Mouse (Mus musculus) right cerebral cortex, postnatal 14 days (tissue): ENCODE measurements at regions not wholly inside any gene's neighbourhood (a gene's known extent, or its start where the extent isn't known, plus 50 kb on each side); places are given as distances from the start of the nearest gene placed in this dataset.
A peak's percentile ranks its signal among the peaks of the same experiment; 100 is the strongest.

Experiments
- DNase-seq: peaks from one replicate; pipeline ENCODE4 v3.0.0; 2022

DNA sequence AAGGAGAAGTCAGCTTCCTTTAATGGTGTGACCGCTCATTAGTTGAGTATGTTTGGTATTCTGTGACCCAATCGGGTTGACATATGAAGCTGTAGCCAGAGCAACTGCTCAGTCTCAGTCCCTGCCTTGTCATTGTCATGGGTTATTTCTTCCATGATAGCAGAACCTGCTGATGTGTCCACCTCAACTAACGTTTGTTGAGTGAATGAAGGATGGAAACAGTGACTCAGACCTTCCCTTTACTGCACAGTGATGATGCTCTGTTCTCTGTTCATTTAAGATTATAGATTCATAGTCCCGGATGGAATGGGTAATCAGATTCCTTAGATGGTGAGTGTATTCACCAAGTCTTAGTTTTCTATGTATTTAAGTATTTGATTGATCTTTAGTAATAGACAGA lies 493.3 kb upstream of the Adamts16 start:
- no peak for DNase-seq

GRCm38 (mm10) chr13:71333146-71333545 lies 491.5 kb upstream of the Adamts16 start:
- no peak for DNase-seq

DNA sequence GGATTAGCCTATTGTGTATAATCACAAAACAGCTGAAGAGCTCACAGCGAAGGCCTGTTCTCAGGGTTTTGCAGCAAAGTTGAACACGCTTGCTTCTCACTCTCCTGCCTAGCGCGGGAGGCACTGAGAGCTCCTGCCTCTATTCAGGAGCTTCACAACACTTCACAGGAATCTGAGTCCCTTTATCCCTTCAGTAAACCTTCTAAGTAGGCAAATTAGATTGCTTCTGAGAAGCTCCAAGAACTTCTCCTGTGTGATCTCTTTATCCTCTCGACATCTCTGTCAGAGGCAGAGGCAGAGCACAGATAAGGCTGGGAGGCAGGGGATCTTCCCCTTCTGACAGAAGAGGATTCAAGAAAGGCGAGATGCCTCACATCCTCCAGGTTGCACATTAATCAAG lies 488.7 kb upstream of the Adamts16 start:
- no peak for DNase-seq

GRCm38 (mm10) chr13:71327802-71328753 lies 486.5 kb upstream of the Adamts16 start:
- no peak for DNase-seq

- no peak for DNase-seq
These were observed 478.9 kb upstream of the Adamts16 start for GRCm38 (mm10) chr13:71320489-71320888.

DNA sequence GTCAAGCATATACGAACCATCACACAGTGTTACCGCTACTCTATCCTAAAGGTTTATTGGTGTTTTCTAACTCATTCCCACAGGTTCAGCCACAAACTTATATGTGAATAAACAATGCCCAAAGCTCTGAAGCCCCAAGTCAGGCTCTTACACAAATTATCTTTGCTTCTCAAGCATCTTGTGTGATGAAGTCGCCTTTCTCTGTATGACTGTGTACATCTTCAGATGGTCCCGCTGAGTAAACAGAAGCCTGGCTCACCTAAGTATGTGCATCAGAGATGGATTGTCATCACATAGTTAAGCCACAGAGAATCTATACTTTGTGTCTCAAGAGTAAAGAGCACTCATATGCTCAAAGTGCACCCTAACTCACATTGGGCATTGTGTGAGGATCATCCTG lies 462.3 kb upstream of the Adamts16 start:
- no peak for DNase-seq

DNA sequence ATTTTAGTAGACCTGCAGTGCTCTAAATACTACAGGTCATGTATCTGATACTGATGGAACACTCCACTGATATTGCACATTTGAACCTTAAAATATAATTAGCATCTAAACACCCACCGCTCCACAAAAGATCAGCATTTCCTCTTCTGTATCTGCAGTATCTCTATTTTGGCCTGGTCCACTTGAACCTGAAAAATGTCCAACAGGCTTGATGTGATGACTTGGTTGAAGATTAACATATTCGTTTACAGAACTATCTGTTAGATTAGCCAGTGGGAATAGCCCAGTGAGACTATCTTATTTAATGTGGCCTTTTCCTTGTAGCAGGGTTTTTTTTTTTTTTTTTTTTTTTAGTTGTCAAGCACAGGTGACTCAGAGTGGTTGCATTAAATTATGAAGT lies 434.4 kb upstream of the Adamts16 start:
- DNase-seq, result no peak

- no peak for DNase-seq
These were observed 432.5 kb upstream of the Adamts16 start for GRCm38 (mm10) chr13:71274139-71274538.

- DNase-seq, result no peak
These were observed 431.9 kb upstream of the Adamts16 start for GRCm38 (mm10) chr13:71273485-71273884.

DNA sequence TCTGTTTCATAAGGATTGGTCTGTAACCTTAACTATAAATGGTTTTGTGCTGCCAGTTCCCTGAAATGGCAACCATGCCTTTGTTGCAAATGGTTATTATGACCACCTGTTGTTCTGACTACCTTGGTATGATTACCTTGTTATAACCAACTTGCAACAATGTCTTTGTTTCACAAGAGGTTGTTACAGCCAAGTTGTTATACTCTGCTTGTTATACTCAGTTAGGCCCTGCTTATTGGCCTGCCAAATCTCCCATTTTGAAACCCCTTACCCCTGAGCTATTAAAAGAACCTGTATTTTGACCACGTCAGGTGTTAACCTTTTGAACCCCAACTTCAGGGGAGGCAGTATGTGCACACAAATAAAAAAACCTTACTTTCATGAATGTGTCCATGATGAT lies 431.5 kb upstream of the Adamts16 start:
- DNase-seq, result no peak

- DNase-seq, result no peak
These were observed 430.8 kb upstream of the Adamts16 start for GRCm38 (mm10) chr13:71272431-71272830.

GRCm38 (mm10) chr13:71271727-71272418 lies 430.3 kb upstream of the Adamts16 start:
- DNase-seq, result no peak

DNA sequence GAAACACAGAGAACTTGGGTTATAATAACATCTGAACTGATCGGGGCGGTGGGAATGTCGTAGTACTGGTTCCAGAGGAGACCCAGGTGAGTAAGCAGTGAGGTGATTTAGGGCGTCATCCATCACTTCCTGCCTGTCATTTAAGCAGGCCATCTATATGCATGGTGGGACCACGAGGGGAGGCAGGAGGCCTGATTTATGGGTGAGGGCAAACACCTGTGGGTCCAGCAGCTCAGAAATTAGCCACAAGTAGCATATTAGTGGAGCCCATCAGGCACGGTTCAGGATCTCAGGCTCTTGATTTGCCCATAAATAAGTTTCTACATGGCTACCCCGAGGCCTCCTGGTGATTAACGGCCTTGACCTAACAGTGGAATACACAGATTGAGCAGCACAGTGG lies 428.8 kb upstream of the Adamts16 start:
- DNase-seq, result no peak

- DNase-seq, result no peak
These were observed 427.9 kb upstream of the Adamts16 start for GRCm38 (mm10) chr13:71269496-71269895.

DNA sequence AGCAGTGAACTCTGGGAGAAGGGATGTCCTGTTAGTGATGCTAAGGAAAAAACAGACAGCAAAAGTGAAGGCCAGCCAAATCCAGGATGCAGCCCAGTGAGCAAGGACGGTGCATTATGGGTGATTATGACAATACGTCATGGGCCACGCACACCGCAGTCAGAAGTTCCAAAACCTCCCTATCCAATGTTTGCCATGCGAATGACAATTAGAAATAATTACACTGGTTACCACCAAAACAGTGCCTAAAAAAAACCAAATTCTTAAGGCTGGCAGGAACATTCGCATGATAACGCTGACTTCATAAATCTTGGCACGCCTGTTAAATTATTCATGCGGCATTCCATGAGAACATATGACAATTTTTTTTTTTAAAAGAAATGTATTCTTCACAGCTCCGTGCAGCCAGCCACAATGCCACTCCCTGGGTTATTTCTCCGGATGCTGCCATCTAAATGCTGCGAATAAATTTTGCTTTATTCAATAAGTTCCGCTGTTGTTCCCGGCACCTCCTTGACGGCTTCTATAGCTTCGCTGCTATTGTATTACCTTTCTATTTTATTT lies 421.8 kb upstream of the Adamts16 start:
- no peak for DNase-seq

DNA sequence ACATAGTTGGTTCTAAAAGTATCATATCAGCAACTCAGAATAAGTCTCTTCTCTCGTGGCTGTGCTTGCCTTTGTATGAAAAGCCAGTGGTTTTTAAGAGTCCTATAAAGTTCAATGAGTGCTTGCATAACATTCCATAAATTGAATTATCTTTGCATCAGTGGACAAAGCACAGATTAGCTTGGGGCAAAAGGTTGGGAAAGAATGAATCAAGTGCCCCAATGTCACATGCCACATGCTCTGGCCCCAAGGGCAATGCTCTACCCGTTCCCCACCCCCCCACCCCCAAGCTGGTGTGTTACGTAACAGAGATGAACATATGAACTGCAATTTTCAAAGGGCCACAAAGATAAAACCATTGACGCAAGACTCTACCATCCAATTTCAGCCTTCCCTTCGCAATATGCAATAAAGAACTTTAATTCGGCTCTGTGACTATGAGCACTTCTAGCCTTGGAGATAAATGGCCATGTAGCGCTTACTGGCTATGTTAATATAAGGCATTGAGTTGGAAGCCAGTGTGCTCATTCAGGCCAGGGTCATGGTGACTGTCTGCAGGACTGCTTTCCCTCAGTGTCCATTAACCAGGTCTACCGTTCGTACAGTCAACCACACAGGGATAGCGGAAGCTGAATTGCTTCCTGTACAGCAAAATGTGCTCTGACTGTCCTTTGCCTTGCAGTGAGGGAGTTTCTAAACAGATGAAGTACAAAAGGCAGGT lies 421.1 kb upstream of the Adamts16 start:
- DNase-seq, result no peak

DNA sequence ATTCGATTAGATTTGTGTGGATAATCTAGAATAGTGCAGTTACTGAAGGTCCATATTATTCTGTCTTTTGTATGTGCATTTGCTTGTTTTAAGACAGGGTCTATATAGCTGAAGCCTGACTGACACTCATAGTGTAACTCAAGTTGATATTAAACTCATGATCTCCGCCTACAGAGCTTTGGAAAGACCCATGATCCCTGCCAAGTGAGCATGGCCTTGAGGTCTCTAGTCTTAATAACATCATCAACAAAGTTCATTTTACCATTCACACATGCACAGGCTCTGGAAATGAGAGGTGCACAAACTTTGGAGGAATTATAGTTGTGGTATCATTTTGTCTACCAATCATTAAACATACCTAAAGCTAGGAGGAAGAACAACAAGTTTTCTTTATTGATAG lies 412.4 kb upstream of the Adamts16 start:
- no peak for DNase-seq

GRCm38 (mm10) chr13:71248261-71249031 lies 406.8 kb upstream of the Adamts16 start:
- DNase-seq, result peak; percentile 46

DNA sequence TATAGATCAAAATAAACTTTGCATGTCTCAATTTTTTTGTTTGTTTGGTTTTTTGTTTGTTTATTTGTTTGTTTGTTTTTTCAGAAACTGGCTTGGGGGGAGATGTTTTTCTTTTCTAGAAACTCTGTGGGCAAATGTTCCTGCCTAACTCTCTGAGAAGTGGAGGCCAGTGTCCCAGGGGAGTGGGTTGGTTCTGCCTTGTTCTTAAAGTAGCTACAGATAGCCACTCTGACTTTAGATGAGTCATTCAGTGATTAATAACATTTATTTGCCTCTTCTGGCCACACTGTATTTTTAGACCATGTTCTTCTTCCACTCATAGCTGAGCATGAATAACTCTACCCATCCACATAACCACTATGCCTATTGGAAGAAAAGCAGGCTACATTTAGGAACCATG lies 405.6 kb upstream of the Adamts16 start:
- DNase-seq, result no peak

DNA sequence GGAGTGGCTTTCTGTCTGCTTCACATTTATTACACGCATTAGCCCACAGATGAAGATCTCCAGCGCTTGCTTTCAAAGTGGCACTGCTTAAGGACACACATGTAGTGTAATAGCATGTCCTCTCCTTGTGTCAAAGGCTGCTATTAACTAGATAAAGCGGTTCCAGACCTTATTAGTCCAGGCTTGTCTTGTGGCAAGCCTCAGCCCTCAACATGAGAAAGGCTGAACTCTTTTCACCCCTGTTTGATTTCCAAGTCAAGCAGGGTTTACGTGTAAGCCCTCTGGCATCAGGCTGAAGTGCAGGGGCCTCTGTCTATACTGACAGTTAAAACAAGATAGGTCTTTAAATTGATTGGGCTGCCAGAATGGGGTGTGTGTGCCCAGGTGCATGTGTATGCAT lies 403.7 kb upstream of the Adamts16 start:
- no peak for DNase-seq

DNA sequence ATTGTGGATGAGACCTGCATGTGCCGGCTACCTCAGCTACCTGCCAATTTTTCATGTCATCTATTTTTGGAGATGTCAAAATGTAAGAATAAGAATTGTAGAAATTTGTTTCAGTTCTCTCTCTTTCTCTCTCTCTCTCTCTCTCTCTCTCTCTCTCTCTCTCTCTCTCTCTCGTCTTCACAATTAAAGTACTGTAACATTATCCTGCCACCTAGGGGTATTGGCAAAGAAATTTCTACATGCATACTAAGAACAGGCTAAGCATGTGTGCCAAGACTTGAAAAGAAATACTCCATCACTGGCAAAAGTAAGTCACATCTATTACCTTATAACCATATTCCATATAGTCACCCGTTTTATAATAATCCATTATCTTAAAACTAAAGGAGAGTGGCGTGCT lies 398.2 kb upstream of the Adamts16 start:
- no peak for DNase-seq

DNA sequence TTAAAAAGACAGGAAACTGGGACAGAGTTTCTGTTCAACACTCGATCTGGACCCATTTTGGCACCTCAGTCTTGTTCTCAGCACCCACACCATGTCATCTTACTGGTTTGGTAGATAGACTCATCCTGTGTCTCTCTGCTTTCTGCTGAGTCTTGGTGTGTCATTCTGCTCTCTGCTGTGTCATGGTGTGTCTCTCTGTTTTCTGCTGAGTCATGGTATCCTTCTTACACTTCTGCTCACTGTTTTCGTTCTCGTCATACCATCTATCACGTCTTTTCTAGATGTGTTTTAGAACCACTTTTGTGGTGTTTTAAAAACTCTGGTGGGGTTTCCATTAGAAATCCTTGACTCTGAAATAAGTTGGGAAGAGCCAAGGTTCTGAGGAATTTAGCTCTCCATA lies 393.7 kb upstream of the Adamts16 start:
- no peak for DNase-seq
